Mouse (Mus musculus) heart, postnatal 0 days (tissue): ENCODE measurements around the gene Oprl1.

Experiments
- CTCF ChIP-seq: IDR thresholded peaks from 2 replicates; pipeline ENCODE4 v1.5.1; 2016; ENCODE audit warnings: antibody characterized with exemption, control low read depth, low read depth
- EP300 ChIP-seq: IDR thresholded peaks from 2 replicates; pipeline ENCODE4 v1.6.1; 2016; ENCODE audit warnings: antibody characterized with exemption, low read depth

DNA sequence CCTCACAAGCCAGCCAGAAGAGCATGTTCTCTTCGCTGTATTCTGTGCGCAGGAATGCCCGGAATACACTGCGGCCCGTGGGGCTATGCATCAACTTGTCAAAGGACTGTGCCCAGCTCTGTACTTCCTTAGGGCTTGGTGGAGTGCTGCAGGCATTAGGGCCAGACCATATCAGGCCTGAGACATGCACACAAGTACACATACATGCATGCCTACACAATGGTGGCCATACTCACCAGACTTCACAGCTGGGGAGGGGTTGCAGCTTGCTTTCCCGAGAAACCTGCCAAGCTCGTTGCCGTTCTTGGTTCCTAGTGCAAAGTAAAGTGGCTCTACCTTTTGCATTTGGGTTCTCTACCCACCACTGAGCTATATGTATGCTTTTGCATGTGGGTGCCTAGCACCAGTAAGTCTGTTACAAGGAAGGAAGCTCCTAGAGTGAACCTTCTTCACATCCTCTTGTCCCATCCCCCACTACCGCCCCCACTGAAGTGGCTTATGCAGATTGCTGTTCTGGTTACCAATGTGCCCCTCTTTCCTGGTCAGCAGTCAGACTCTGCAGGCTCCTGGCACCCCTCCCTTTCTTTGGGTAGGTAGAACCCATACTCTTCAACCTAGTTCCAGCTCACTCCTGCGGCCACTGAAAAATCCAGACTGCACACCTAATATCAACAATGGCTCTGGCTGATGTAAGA, 25.2 kb upstream of the Oprl1 start:
- no peak for TF ChIP-seq CTCF
- TF ChIP-seq EP300: no peak
